Mouse (Mus musculus) neutrophil, adult 59 days (primary cell): Measurements from ENCODE around the gene Brd2. TPM values are rescaled to one million over a fixed set of nuclear protein-coding genes. Genes with fewer than 3 reads are reported as not detected.

Experiments used
- total RNA-seq, 2 experiments: library from RNA; stranded (reverse); gene quantifications; 1 replicate in 1 of 2; 2 replicates in 1 of 2; pipeline ENCODE4 v1.2.4; 2023

The Brd2 gene
- total RNA-seq = 100 to 1,000 TPM; 173 to 194 TPM

GRCm38 (mm10) chr17:34122188-34122984 lies at the start of gene Brd2:
TSS of gene Brd2 (minus strand) at chr17:34122634.

DNA sequence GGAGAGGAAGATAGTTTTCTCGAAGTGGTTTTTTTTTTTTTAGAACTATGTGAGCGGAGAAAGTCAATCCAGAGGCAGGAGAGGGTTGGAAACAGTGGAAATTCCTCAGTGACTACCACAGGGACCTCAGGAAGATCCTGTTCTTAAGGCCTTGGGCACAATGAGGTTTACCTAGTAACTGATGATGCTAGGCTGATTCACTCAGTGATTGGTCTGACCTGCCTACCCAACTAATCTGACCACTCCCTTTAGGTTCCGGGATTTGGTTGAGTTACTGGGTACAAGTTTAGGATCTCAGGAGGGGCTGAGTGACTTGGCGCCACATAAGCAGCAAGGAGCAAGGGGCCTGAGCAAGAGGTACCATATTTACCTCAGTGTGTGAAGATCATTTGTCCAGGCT lies 30.5 kb upstream of the Brd2 start, which contains the start of gene H2-DMb1:
Gene H2-DMb1 (plus strand): TSS at position 150 of the 400 bp plus-strand sequence.

GRCm38 (mm10) chr17:34143033-34143432 lies 20.6 kb upstream of the Brd2 start, which contains the start of gene H2-DMb2:
TSS of gene H2-DMb2 (plus strand) at chr17:34143307.

DNA sequence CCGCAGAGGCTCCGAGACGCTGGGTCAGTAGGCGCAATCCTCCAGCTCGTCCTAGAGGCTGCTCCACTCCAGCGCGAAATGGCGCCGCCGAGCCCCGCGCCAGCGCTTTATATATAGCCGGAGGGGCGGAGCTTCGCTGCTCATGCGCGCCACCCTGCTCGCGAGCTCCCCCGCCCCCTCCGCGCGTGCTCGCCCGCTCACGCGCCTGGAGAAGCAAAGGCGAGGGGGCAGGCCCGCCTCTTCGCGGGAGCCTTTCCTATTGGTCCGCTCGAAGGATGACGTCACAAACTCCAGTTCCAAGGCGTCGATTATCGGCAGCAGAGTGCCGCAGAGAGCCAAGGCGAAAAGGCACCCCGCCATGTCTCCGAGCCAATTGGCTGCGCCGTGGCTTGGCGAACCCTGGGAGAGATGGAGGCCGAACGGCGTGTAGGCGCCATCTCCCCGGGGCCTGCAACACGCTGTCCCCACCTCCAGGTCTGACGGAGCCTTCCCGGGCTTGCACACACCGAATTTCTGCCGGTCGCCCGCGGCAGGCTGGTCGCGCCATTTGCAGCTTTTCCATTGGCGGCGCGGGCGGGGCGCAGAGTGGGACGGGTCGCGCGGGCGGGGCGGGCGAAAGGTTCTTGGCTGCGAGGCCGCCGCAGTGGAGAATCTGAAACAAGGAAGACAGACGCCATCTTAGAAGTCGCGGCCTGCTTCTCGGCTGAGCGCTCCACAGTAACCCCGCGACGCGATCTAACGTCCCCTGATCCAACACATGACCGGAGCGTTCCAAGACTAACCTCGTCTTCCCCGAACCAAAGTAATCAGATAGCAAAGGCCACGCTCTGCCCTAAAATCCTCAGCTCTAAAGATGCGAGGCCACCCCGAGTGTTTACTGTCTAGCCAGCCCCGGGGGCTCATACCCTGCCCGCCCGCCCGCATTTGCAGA lies 2.9 kb downstream of the Brd2 start, which contains the start of gene H2-DMa:
Gene H2-DMa (plus strand): TSS at position 293 of the 931 bp plus-strand sequence.

GRCm38 (mm10) chr17:34092197-34092875 lies 30.1 kb downstream of the Brd2 start, which contains the start of gene H2-Oa:
TSS of gene H2-Oa (plus strand) at chr17:34092340.

Other genes starting within 250 kb of the Brd2 start
- not detected for gene Gm7029, start 248.8 kb downstream of the Brd2 start, total RNA-seq
- 10 to 100 TPM; 45.6 to 48.3 TPM for gene Kifc1, start 232.0 kb downstream of the Brd2 start, total RNA-seq
- under 1 TPM in 1 of 2 experiments, not detected in 1; 0.66 TPM for gene Platr17, start 217.5 kb downstream of the Brd2 start, total RNA-seq
- gene Daxx, start 213.2 kb downstream of the Brd2 start, total RNA-seq = 10 to 100 TPM; 42.9 to 43.9 TPM
- gene Tapbp, start 206.7 kb downstream of the Brd2 start, total RNA-seq = 100 to 1,000 TPM; 238 to 240 TPM
- 10 to 100 TPM; 32.0 to 36.2 TPM for gene Zbtb22, start 206.7 kb downstream of the Brd2 start, total RNA-seq
- 100 to 1,000 TPM; 208 to 226 TPM for gene Rgl2, start 193.1 kb downstream of the Brd2 start, total RNA-seq
- gene Pfdn6, start 182.3 kb downstream of the Brd2 start, total RNA-seq = 10 to 100 TPM; 56.6 to 57.6 TPM
- 10 to 100 TPM; 18.7 to 20.9 TPM for gene Wdr46, start 182.0 kb downstream of the Brd2 start, total RNA-seq
- gene B3galt4, start 171.1 kb downstream of the Brd2 start, total RNA-seq = 10 to 100 TPM; 10.7 to 12.0 TPM
- gene Vps52, start 166.8 kb downstream of the Brd2 start, total RNA-seq = 10 to 100 TPM; 51.7 to 59.1 TPM
- gene Rps18, start 166.6 kb downstream of the Brd2 start, total RNA-seq = 100 to 1,000 TPM; 438 to 472 TPM
- 100 to 1,000 TPM; 950 to 982 TPM for gene H2-K1, start 122.3 kb downstream of the Brd2 start, total RNA-seq
- gene Ring1, start 98.0 kb downstream of the Brd2 start, total RNA-seq = 10 to 100 TPM; 13.7 to 14.8 TPM
- gene H2-Ke6, start 94.6 kb downstream of the Brd2 start, total RNA-seq = 10 to 100 TPM; 69.5 to 70.9 TPM
- 10 to 100 TPM; 60.0 to 81.8 TPM for gene Slc39a7, start 91.0 kb downstream of the Brd2 start, total RNA-seq
- 10 to 100 TPM; 57.4 to 59.4 TPM for gene Rxrb, start 90.8 kb downstream of the Brd2 start, total RNA-seq
- gene Col11a2, start 83.2 kb downstream of the Brd2 start, total RNA-seq = 1 to 10 TPM; 4.2 to 7.9 TPM
- 1 to 10 TPM; 1.5 to 1.8 TPM for gene H2-Oa, start 30.3 kb downstream of the Brd2 start, total RNA-seq
- 10 to 100 TPM; 52.3 to 73.6 TPM for gene H2-DMa, start 3.1 kb downstream of the Brd2 start, total RNA-seq
- gene H2-DMb2, start 20.7 kb upstream of the Brd2 start, total RNA-seq = 10 to 100 TPM; 23.5 to 25.0 TPM
- gene H2-DMb1, start 30.4 kb upstream of the Brd2 start, total RNA-seq = 10 to 100 TPM; 34.0 to 36.4 TPM
- gene Tap1, start 64.9 kb upstream of the Brd2 start, total RNA-seq = 10 to 100 TPM; 52.6 to 57.7 TPM
- 10 to 100 TPM; 87.2 to 92.0 TPM for gene Psmb9, start 65.1 kb upstream of the Brd2 start, total RNA-seq
- 100 to 1,000 TPM in 1 of 2 experiments, 10 to 100 TPM in 1; 99.8 to 111 TPM for gene Psmb8, start 75.1 kb upstream of the Brd2 start, total RNA-seq
- gene Tap2, start 80.9 kb upstream of the Brd2 start, total RNA-seq = 10 to 100 TPM; 71.9 to 84.9 TPM
- 1 to 10 TPM; 2.9 to 3.4 TPM for gene H2-Ob, start 116.3 kb upstream of the Brd2 start, total RNA-seq
- gene H2-Ab1, start 135.1 kb upstream of the Brd2 start, total RNA-seq = 10 to 100 TPM; 45.1 to 87.0 TPM
- gene H2-Aa, start 165.2 kb upstream of the Brd2 start, total RNA-seq = 10 to 100 TPM; 40.3 to 76.5 TPM
- 10 to 100 TPM; 19.5 to 42.5 TPM for gene H2-Eb1, start 183.2 kb upstream of the Brd2 start, total RNA-seq
- under 1 TPM; 0.09 to 0.13 TPM for gene H2-Eb2, start 203.0 kb upstream of the Brd2 start, total RNA-seq
- gene Btnl2, start 232.2 kb upstream of the Brd2 start, total RNA-seq = 1 to 10 TPM; 3.3 TPM